Mouse (Mus musculus) lung, postnatal 14 days (tissue): ENCODE measurements around the gene Hira.
"Not testable (repeated sequence)": the region's sequence is repeated elsewhere in the genome, so short reads cannot be mapped to it uniquely, and the experiment has no call there.

Experiments used
- DNase-seq: peaks from one replicate; pipeline ENCODE4 v3.0.0; 2021

Hira gene

GRCm38 (mm10) chr16:18927963-18928362, 51.1 kb downstream of the Hira start:
- DNase-seq = no peak

GRCm38 (mm10) chr16:18938321-18939082, 61.7 kb downstream of the Hira start:
- DNase-seq = no peak

DNA sequence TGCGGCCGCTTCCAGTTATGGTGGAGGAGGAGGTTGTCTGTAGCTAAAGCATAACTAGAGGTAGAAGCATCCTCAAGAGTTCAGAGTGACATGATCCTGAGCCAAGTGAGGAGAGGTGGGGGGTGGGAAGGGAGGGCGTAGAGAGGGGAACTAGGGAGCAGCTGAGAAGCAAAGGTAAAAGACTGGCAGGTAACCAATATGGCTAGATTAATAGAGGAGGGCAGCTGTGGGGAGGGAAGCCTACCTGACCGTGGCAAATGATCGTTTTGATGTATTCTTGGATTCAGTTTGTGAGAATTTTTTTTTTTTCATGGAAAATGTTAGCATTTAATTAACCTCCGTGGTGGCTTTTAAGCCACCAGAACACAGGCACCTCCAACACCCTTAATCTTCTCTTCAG, 67.1 kb downstream of the Hira start:
- DNase-seq = no peak

GRCm38 (mm10) chr16:18948941-18949340, 72.1 kb downstream of the Hira start:
- no peak for DNase-seq

DNA sequence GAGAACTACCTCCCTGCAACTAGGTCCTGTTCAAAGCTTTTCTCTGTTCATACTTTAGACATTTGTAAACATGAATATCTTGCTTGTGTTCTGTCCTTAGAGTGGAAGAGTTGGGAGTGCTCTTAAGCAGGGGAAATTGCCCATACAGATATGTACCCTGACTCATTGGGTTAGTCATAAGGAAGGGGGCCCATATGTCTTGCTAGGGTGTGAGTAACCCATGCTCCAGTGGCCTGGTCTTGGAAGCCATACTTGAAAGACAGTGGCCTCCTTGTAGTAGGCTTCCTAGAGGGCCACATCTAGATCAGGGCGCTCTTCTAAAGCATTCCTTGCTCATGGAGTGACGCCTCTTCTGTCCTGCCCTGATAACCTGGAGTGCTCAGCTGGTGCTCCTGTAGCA, 73.5 kb downstream of the Hira start:
- DNase-seq = no peak

DNA sequence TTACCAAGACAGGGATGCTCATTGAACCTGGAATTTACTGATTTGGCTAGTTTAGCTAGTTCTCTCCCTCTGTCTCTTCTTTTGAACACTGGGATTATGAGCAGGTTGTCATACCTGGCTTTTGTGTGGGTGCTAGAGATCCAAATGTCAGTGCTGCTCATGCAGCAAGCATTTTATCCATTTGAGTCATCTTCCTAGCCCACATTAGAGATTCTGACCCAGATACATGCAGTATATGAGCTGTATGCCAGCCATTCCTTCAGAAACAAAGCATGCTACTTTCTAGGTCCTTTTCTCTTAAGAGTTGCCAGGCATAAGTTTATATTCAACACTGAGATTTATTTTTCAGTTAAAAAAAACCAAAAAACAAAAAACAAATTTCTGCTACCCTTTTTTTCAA, 76.0 kb downstream of the Hira start:
- no peak for DNase-seq

- DNase-seq = no peak
Observed at GRCm38 (mm10) chr16:18955070-18955469, 78.2 kb downstream of the Hira start.

GRCm38 (mm10) chr16:18963486-18963885, 86.6 kb downstream of the Hira start:
- no peak for DNase-seq

DNA sequence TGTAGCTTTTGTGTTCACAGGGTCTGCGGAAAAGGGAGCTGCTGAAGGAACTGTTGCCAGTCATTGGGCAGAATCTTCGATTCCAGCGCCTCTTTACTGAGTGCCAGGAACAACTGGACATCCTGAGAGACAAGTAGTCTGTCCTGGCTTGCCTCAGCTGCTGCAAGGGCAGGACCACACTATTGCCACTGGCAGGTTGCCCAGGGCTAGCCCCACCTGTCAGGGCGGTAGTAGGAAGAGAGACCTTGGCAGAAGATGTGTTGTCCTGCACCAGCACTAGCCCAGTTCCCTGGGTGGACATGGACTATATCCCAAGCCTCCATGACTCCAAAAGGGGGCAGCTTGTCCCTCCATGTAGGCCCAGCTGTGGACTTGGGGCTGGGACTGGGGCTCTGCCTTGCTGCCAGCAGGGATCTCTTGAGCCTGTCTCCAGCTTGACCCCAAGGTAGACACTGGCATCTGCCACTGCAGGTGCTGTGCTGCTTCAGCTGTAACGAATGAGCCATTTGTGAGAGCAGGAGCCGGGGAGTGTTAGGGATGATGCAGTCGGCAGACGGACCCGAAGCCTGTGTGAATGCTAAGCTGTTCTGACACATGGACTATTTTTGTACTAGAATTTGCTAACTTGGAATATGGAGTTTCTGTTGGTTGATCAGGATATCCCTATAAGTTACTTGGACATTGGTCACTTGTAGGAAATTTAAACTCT, 92.7 kb downstream of the Hira start:
- no peak for DNase-seq

DNA sequence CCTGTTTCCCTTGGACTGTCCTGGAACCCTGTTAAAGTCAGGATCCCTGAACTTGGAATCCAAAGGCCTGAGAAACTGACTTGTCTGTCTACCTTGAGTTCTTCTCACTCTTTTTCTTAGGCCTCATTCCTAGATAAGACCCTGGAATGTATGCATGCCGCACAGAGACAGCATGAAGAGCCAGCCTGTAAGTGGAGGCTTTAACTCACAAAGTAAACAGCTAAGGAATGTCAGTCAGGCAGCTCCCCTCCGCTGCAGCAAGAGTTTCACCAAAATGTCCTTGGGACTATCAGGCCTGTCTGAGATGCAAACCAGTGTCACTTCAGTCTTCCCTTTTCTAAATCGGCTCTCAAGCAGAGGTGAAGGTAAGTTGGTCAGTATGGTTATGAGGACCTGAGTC, 94.0 kb downstream of the Hira start:
- no peak for DNase-seq

GRCm38 (mm10) chr16:18975665-18976064, 98.8 kb downstream of the Hira start:
- DNase-seq = not testable (repeated sequence)

- no peak for DNase-seq
Observed at GRCm38 (mm10) chr16:18976315-18976714, 99.5 kb downstream of the Hira start.

DNA sequence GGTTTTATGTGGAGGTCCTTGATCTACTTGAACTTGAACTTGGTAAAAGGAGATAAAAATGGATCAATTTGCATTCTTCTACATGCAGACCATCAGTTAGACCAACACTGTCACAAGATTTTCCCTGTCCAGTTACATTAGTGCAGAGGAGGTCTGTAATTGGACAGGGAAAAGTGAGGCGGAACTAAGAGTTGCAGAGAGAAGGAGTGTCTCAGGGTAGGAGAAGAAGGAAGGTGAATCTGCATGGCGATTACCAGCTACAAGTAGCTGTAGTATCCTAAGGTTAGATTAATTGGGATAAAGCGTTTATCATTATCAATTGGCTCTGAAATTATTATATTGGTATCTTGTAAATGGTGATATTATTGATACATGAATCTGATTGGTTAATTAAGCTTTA, 109.5 kb downstream of the Hira start:
- no peak for DNase-seq

DNA sequence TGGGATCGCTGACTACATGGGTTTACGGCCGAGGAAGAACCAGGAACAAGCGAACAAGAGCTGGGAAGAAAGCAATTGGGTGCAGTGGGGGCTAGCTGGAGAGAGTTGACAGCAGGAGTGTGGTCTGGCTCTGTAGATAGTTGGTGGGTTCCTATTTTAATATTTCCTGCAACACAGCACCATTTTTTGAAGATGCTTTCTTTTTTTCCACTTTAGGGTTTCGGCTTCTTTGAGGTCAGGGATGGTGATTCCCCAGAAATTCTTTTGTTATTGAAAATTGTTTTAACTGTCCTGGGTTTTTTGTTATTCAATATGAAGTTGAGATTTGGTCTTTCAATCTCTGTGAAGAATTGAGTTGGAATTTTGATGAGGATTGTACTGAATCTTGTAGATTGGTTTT, 110.0 kb downstream of the Hira start:
- no peak for DNase-seq

DNA sequence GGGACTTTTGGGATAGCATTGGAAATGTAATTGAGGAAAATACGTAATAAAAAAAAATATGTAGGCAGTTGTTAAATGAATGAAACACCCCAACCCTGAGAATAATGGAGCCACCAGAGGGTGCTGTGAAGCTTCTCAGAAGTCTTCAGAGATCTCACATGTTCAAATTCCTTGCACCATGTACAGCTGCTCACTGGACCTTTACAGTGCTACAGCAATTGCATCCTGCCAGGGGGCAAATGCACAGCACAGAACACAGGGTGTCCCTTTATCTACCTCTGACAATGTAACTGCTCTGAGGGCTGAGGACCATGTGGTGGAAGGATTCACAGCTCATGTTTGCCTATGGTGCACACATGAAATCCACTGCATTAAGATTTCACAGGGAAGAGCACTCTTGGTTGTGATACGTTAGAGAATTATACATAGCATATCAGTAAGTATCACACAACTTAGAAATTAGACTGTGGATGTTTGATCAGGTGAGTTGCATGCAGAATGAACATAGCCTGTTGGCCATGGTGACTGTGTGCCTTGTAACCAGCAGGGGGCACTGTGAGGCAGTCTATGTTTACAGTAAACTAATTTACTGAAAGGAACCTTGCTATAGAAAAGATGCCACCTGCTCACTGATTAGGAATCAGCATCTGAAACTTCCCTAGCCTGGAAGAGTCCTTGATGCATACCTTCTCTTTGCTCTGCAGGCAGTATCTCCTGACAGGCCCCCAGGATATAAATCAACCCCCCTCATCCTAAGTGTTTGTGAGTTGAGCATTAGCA, 126.0 kb downstream of the Hira start:
- DNase-seq = peak; percentile 4

DNA sequence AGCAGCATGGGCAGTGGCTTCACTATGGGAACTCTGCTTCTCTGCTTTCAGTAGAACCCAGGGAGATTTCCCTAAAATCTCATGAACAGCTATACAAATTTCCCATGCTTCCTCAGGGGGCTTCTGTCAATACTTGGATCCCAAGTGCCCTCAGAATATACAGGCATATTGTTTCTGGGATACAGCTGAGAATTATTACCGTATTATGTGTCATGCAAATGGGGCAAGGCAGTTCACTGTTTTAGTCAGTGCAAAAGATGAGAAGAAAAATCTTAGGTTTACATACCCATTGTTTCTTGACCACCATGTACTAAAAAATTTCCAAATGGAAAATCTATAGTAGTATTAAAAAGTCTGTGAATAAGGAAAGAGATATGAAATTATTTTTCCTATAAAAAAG, 126.9 kb downstream of the Hira start:
- no peak for DNase-seq

DNA sequence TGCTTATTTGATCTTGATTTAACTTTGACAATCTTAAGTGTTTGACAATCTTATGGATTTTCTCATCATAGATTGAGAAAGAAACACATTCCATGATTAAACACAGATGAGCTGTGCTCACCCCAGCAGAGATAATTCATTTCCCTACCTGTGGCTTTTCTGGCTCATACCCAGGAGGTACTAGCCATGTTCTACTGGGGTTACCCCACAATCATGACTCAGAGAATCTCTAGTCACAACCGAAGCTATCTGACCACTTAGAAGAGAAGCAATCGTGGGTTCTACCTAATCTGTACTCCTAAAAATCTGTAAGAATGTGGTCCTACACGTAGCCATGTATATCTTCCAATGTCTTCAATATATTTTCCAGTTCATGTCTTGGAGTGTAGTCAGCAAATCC, 128.5 kb downstream of the Hira start:
- DNase-seq = no peak

DNA sequence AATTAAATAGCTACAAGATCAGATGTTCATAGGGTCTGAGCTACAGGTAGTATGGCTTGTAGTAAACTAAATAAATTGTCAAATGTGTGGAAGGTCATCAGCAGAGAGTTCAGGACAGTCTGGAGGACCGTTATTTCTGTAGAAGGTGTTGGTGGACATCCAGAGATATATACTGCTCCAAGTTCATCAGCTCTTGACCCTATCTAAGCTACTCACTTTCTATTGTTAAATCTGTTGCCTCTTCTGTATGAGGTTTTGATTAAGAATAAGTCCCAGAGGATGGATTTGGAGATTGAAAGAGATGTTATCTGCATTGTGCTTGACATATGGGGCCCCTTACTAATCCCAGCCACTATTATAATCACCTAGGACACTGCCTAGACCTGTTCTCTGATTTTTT, 129.9 kb downstream of the Hira start:
- no peak for DNase-seq

DNA sequence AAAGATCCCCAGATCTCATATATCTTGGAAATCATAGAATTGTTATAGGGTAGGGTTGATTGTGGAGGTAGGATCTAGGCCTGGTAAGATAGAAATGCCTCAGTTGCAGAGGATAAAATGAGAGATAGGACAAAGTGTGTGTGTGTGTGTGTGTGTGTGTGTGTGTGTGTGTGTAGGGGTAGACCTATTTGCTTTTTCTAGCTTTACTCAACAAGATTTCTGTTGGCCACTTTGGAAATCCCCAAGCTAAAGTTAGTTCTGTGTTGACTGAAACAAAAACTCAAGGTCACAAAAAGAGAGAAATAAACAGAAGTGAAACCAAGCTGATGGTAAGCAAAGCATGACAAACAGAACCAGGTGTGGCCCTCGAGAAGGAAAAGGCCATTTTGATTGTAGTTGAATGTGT, 130.4 kb downstream of the Hira start:
- not testable (repeated sequence) for DNase-seq

DNA sequence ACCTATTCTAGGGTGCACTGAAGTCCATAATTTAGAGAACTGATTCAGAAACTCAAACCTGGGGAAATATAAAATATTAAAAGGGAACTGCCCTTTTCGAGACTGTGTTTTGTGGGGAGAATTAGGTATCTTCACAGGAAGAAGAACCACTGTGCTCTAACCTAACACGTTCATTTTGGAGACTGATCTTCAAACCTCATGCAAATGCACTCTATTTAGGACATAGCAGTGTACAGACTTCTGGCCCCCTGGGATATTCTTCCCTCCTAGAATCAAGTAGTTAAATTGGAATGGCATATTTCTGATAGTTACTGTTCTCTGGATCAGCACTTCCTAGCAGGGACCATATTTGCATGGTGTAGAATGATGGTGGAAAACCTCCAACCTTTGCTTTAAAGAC, 133.9 kb downstream of the Hira start:
- no peak for DNase-seq

GRCm38 (mm10) chr16:19013550-19013949, 136.7 kb downstream of the Hira start:
- DNase-seq = no peak

DNA sequence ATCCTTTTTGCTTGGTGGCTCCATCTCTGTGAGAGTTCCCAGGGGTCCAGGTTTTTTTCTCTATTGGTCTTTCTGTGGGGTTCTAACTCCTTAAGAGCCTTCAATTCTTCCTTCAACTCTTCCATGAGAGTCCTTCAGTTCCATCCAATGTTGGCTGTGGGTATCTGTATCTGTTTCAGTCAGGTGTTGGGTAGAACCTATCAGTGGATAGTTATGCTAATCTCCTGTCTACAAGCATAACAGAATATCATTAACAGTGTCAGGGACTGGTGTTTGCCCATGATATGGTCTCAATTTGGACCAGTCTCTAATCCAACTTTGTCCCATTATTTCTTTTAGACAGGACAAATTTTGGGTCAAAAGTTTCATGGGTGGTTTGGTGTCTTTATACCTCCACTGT, 137.8 kb downstream of the Hira start:
- no peak for DNase-seq
